Mouse (Mus musculus): Measurements from ENCODE around the gene Vmn1r211. TPM values are rescaled to one million over a fixed set of nuclear protein-coding genes. Genes with fewer than 3 reads are reported as not detected.
"Not testable (repeated sequence)": the region's sequence is repeated elsewhere in the genome, so short reads cannot be mapped to it uniquely, and the experiment has no call there.

Vmn1r211 gene
- not detected in 2 replicates for polyA plus RNA-seq (2015; fragmentation: Nextera tagmentation; extraction: Ambion mirVana)

- 50% methylated on average over 1 of the region's 1 CpGs for WGBS
- Histone ChIP-seq H3K4me2 (no peak within 1 kb of the TSS), H3K27me3 (no peaks in the 10 kb centered on the region), H3K9ac (no peak within 1 kb of the TSS), H3K27ac (no peak within 1 kb of the TSS), H3K4me1 (no peaks in the 10 kb centered on the region), H3K36me3 (no peaks in the 10 kb centered on the region), H3K9me3 (no peaks in the 10 kb centered on the region), H3K4me3 (no peak within 1 kb of the TSS)
- ATAC-seq (ENCODE audit: borderline replicate concordance, extremely low read depth, low FRiP score, low TSS enrichment) = no peak
Measured at GRCm38 (mm10) chr13:22857461-22857860, at the start of gene Vmn1r211. Gene Vmn1r211, minus strand, starts transcription at chr13:22857561.

DNA sequence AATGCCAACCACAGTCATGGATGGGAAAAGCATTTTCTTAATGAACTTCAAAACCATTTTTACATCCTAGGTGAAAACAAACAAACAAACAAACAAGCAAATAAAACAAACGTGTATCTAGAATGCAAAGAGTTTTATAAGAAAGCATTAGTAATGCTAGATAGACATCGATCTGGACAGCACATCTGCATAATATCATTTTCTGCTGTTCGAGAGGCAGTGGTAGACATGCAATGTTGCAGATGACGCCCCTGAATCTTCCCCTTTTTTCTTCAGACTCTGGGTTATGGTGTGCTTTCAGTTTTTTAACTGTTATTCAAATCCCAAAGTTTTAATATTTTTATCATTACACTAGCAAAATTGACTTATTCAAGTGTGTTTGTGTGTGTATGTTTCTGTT, 26.7 kb upstream of the Vmn1r211 start, which contains the start of gene Vmn1r212:
Vmn1r212 (minus strand) TSS at position 101 of the 400 bp plus-strand sequence.
- H3K4me1 ChIP-seq = no peaks in the 10 kb centered on the region
- H3K27ac ChIP-seq = no peak within 1 kb of the TSS
- WGBS = 75% methylated on average over 4 of the region's 4 CpGs
- no peak within 1 kb of the TSS for H3K4me2 ChIP-seq
- no peak for ATAC-seq (ENCODE audit: borderline replicate concordance, extremely low read depth, low FRiP score, low TSS enrichment)
- H3K9me3 ChIP-seq = no peaks in the 10 kb centered on the region
- no peak within 1 kb of the TSS for H3K9ac ChIP-seq
- no peaks in the 10 kb centered on the region for H3K27me3 ChIP-seq
- no peaks in the 10 kb centered on the region for H3K36me3 ChIP-seq
- no peak within 1 kb of the TSS for H3K4me3 ChIP-seq

- Histone ChIP-seq H3K4me1 (no peaks in the 10 kb centered on the region), H3K27ac (no peak overlapping the region), H3K4me3 (no peak overlapping the region), H3K36me3 (no peaks in the 10 kb centered on the region), H3K27me3 (no peaks in the 10 kb centered on the region), H3K4me2 (no peak overlapping the region), H3K9me3 (no peaks in the 10 kb centered on the region), H3K9ac (no peak overlapping the region)
- whole genome bisulfite sequencing = 89% methylated on average over 1 of the region's 1 CpGs
- ATAC-seq (ENCODE audit: borderline replicate concordance, extremely low read depth, low FRiP score, low TSS enrichment) = no peak
Measured at GRCm38 (mm10) chr13:22879257-22879656, 21.9 kb upstream of the Vmn1r211 start.

GRCm38 (mm10) chr13:22854760-22855159, 2.6 kb downstream of the Vmn1r211 start:
- no peak overlapping the region for H3K4me2 ChIP-seq
- H3K9me3 ChIP-seq = no peaks in the 10 kb centered on the region
- ATAC-seq (ENCODE audit: borderline replicate concordance, extremely low read depth, low FRiP score, low TSS enrichment) = no peak
- no peaks in the 10 kb centered on the region for H3K36me3 ChIP-seq
- no peaks in the 10 kb centered on the region for H3K27me3 ChIP-seq
- no peak overlapping the region for H3K27ac ChIP-seq
- no peaks in the 10 kb centered on the region for H3K4me1 ChIP-seq
- no peak overlapping the region for H3K9ac ChIP-seq
- WGBS = 62% methylated on average over 4 of the region's 4 CpGs
- no peak overlapping the region for H3K4me3 ChIP-seq

- no peaks in the 10 kb centered on the region for H3K36me3 ChIP-seq
- no peaks in the 10 kb centered on the region for H3K9me3 ChIP-seq
Measured at GRCm38 (mm10) chr13:22846798-22847197, 10.6 kb downstream of the Vmn1r211 start.

DNA sequence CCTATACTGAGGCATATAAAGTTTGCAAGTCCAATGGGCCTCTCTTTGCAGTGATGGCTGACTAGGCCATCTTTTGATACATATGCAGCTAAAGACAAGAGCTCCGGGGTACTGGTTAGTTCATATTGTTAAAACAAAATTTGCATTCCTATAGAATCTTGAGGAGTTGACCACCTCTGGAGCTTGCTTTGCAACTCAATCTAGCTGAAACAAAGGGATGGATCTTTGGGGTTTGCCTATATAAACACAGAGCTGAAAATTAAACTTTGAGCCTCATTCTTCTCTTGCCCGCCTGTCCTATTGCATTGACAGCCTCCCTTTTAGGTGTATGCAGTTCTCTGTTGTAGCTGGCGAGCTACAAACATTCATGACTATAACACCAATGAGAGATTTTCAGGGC, 13.1 kb downstream of the Vmn1r211 start:
- not testable (repeated sequence) for H3K27ac ChIP-seq; H3K9ac ChIP-seq; H3K4me3 ChIP-seq; H3K4me1 ChIP-seq; H3K4me2 ChIP-seq; H3K36me3 ChIP-seq; H3K9me3 ChIP-seq; H3K27me3 ChIP-seq; ATAC-seq (ENCODE audit: borderline replicate concordance, extremely low read depth, low FRiP score, low TSS enrichment)
- 78% methylated on average over 3 of the region's 3 CpGs for WGBS

More at GRCm38 (mm10) chr13:22846798-22847197, 10.6 kb downstream of the Vmn1r211 start:
- H3K9ac ChIP-seq = no peak overlapping the region
- H3K4me2 ChIP-seq = no peak overlapping the region
- H3K4me1 ChIP-seq = no peaks in the 10 kb centered on the region
- no peak overlapping the region for H3K27ac ChIP-seq
- no peak overlapping the region for H3K4me3 ChIP-seq
- no peak for ATAC-seq (ENCODE audit: borderline replicate concordance, extremely low read depth, low FRiP score, low TSS enrichment)
- 74% methylated on average over 1 of the region's 1 CpGs for WGBS
- no peaks in the 10 kb centered on the region for H3K27me3 ChIP-seq

DNA sequence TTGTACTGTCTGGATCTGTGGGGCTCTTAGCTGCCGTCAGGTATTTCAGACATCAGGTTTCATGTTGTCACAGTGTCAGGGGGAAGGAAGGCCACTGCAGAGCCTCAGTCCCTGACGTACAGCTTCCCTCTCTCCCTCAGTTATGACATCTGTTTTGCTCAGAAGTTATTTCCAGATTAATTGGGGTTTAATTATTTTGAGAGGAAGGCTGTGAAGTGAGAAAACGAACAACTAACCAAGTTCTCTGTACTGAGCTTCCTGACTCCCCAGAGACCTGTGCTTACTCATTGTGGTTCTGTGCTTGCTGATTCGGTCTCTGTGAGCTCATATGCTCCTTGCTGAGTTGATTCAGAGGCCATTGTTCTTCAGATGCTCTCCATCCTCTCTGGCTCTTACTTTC, 26.1 kb downstream of the Vmn1r211 start, which contains the start of gene Vmn1r210:
Vmn1r210 (minus strand) TSS at position 101 of the 400 bp plus-strand sequence.
- Histone ChIP-seq H3K4me1 (no peaks in the 10 kb centered on the region), H3K4me3 (no peak within 1 kb of the TSS), H3K36me3 (no peaks in the 10 kb centered on the region), H3K4me2 (no peak within 1 kb of the TSS), H3K9ac (no peak within 1 kb of the TSS), H3K9me3 (no peaks in the 10 kb centered on the region), H3K27me3 (no peaks in the 10 kb centered on the region), H3K27ac (no peak within 1 kb of the TSS)
- 36% methylated on average over 4 of the region's 4 CpGs for WGBS
- no peak for ATAC-seq (ENCODE audit: borderline replicate concordance, extremely low read depth, low FRiP score, low TSS enrichment)

DNA sequence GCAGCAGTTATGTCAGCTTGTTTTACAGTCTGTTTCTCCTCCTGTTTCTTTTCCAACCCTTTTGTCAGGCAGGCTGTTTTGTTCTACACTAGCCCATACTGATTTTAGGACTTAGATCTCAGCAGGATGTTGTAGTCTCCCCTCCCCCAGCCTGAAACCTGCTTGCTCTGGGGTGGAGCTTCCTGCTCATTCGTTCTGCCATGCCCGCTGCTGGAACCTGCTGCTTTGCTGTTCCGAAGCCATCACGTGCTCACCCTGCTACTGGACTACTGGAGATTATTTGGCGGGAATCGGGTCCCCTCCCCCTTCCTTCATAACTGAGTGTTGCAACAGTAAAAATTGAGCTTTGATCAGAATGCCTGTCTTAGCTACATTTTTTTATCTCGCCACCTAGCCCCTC, 28.0 kb downstream of the Vmn1r211 start:
- H3K27ac ChIP-seq; H3K9me3 ChIP-seq; H3K36me3 ChIP-seq; H3K4me1 ChIP-seq; ATAC-seq (ENCODE audit: borderline replicate concordance, extremely low read depth, low FRiP score, low TSS enrichment); H3K9ac ChIP-seq; H3K27me3 ChIP-seq; H3K4me2 ChIP-seq; H3K4me3 ChIP-seq: not testable (repeated sequence)
- WGBS = 34% methylated on average over 7 of the region's 7 CpGs

GRCm38 (mm10) chr13:22821601-22822000, 35.8 kb downstream of the Vmn1r211 start:
- H3K9me3 ChIP-seq; H3K27me3 ChIP-seq; H3K4me3 ChIP-seq; H3K4me2 ChIP-seq; H3K9ac ChIP-seq; H3K27ac ChIP-seq; H3K4me1 ChIP-seq; H3K36me3 ChIP-seq; ATAC-seq (ENCODE audit: borderline replicate concordance, extremely low read depth, low FRiP score, low TSS enrichment): not testable (repeated sequence)
- WGBS = 86% methylated on average over 1 of the region's 1 CpGs

- not testable (repeated sequence) for H3K36me3 ChIP-seq; H3K9ac ChIP-seq; H3K4me2 ChIP-seq; H3K27me3 ChIP-seq; H3K4me1 ChIP-seq; ATAC-seq (ENCODE audit: borderline replicate concordance, extremely low read depth, low FRiP score, low TSS enrichment); H3K27ac ChIP-seq; H3K4me3 ChIP-seq; H3K9me3 ChIP-seq
Measured at GRCm38 (mm10) chr13:22809582-22809981, 47.8 kb downstream of the Vmn1r211 start, which contains the start of gene Vmn1r209. Gene Vmn1r209, minus strand, starts transcription at chr13:22809682.

Other genes with a start within 250 kb of the Vmn1r211 start
- not detected in 2 replicates for gene Vmn1r206, start 233.3 kb downstream of the Vmn1r211 start, polyA plus RNA-seq (2015; fragmentation: Nextera tagmentation; extraction: Ambion mirVana)
- not detected in 2 replicates for gene Vmn1r207-ps, start 127.9 kb downstream of the Vmn1r211 start, polyA plus RNA-seq (2015; fragmentation: Nextera tagmentation; extraction: Ambion mirVana)
- not detected in 2 replicates for gene Vmn1r208, start 80.2 kb downstream of the Vmn1r211 start, polyA plus RNA-seq (2015; fragmentation: Nextera tagmentation; extraction: Ambion mirVana)
- gene Vmn1r209, start 47.9 kb downstream of the Vmn1r211 start, polyA plus RNA-seq (2015; fragmentation: Nextera tagmentation; extraction: Ambion mirVana) = not detected in 2 replicates
- not detected in 2 replicates for gene Vmn1r210, start 26.2 kb downstream of the Vmn1r211 start, polyA plus RNA-seq (2015; fragmentation: Nextera tagmentation; extraction: Ambion mirVana)
- gene Vmn1r212, start 26.6 kb upstream of the Vmn1r211 start, polyA plus RNA-seq (2015; fragmentation: Nextera tagmentation; extraction: Ambion mirVana) = not detected in 2 replicates
- gene Vmn1r213, start 150.1 kb upstream of the Vmn1r211 start, polyA plus RNA-seq (2015; fragmentation: Nextera tagmentation; extraction: Ambion mirVana) = not detected in 2 replicates
- gene Vmn1r214, start 172.9 kb upstream of the Vmn1r211 start, polyA plus RNA-seq (2015; fragmentation: Nextera tagmentation; extraction: Ambion mirVana) = not detected in 2 replicates
- not detected in 2 replicates for gene Vmn1r215, start 210.5 kb upstream of the Vmn1r211 start, polyA plus RNA-seq (2015; fragmentation: Nextera tagmentation; extraction: Ambion mirVana)

Measured in lung, embryonic 15.5 days (tissue).